Mouse (Mus musculus) cerebellum, adult 2 months (tissue): Measurements from ENCODE around the gene Gm10491.

Experiments
- CTCF ChIP-seq: fragments of 200-500 bp; IDR thresholded peaks from 2 replicates; pipeline ENCODE4 v1.5.1; 2011; ENCODE audit warnings: low read depth, mild to moderate bottlenecking, control low read depth, low read length, moderate library complexity, borderline replicate concordance; ENCODE audit not compliant: insufficient read depth
- POLR2A ChIP-seq: fragments of 200-500 bp; IDR thresholded peaks from 2 replicates; pipeline ENCODE4 v1.6.1; 2011; ENCODE audit warnings: low read length, control low read depth, borderline replicate concordance; ENCODE audit not compliant: insufficient read depth

GRCm38 (mm10) chrX:7883841-7884567 is 23.6 kb downstream of the Gm10491 start, which contains the start of gene Slc35a2:
- no peak for TF ChIP-seq CTCF
- peak; percentile 58 for TF ChIP-seq POLR2A
